Mouse (Mus musculus) forebrain, embryonic 14.5 days (tissue): ENCODE data around the gene Brd3. TPM values are rescaled to one million over a fixed set of nuclear protein-coding genes. Genes with fewer than 3 reads are reported as not detected.

Source experiments
- ATAC-seq: fragments of 200-750 bp; cut with Nextera tagmentation; 2 replicates; pipeline ENCODE4 v1.8.0; 2017; ENCODE audit warnings: mild to moderate bottlenecking, moderate library complexity
- DNase-seq: peaks from one replicate; pipeline ENCODE4 v3.0.0-alpha.2; 2015; ENCODE audit warnings: low spot score
- H3K27ac ChIP-seq: fragments of 300-500 bp; sonication (generic); 2 replicates; pipeline ENCODE4 v1.5.1; 2014; ENCODE audit warnings: low read depth, mild to moderate bottlenecking, control low read depth, low read length, moderate library complexity
- H3K27me3 ChIP-seq: fragments of 300-500 bp; sonication (generic); replicated peaks from 2 replicates; pipeline ENCODE4 v1.6.1; 2014; ENCODE audit warnings: low read length, control low read depth, mixed read lengths; ENCODE audit not compliant: control insufficient read depth, insufficient read depth
- H3K36me3 ChIP-seq: fragments of 300-500 bp; sonication (generic); 2 replicates; pipeline ENCODE4 v1.6.1; 2014; ENCODE audit warnings: low read length, control low read depth; ENCODE audit not compliant: control insufficient read depth, insufficient read depth
- H3K4me1 ChIP-seq: fragments of 300-500 bp; sonication (generic); 2 replicates; pipeline ENCODE4 v1.6.1; 2014; ENCODE audit warnings: antibody characterized with exemption, low read length, control low read depth; ENCODE audit not compliant: control insufficient read depth, insufficient read depth
- H3K4me2 ChIP-seq: fragments of 300-500 bp; sonication (generic); 2 replicates; pipeline ENCODE4 v1.6.1; 2014; ENCODE audit warnings: mild to moderate bottlenecking, control low read depth, low read length
- H3K4me3 ChIP-seq: fragments of 300-500 bp; sonication (generic); 2 replicates; pipeline ENCODE4 v1.5.1; 2014; ENCODE audit warnings: low read depth, low read length, control low read depth
- H3K9ac ChIP-seq: fragments of 300-500 bp; sonication (generic); 2 replicates; pipeline ENCODE4 v1.6.1; 2014; ENCODE audit warnings: mild to moderate bottlenecking, low read length, control low read depth, moderate library complexity
- H3K9me3 ChIP-seq: fragments of 300-500 bp; sonication (generic); replicated peaks from 2 replicates; pipeline ENCODE4 v1.6.1; 2016; ENCODE audit warnings: low read length, control low read depth, mixed read lengths; ENCODE audit not compliant: control insufficient read depth
- WGBS: fragments of 180-500 bp; shearing (Covaris S2); extraction: QIAGEN DNeasy Blood & Tissue Kit; methylation state at CpG from one replicate; pipeline ENCODE4 v1.1.7; 2014; 5-methylcytosine and 5-hydroxymethylcytosine counted together
- polyA plus RNA-seq: library from polyadenylated mRNA; unstranded; fragments of >200 nt; fragmentation: Nextera tagmentation; extraction: Ambion mirVana; gene quantifications from 2 replicates; pipeline ENCODE4 v1.2.1, GENCODE M21; 2014

Gene Brd3
- polyA plus RNA-seq, 1 experiment from 2014 or later, result 155 TPM

- Histone ChIP-seq H3K9me3 (no peaks in the 10 kb centered on the region), H3K4me3 (no peak overlapping the region), H3K4me2 (no peak overlapping the region), H3K9ac (no peak overlapping the region), H3K4me1 (peaks cover 38% of the 10 kb centered on the region), H3K36me3 (no peaks in the 10 kb centered on the region), H3K27ac (no peak overlapping the region), H3K27me3 (no peaks in the 10 kb centered on the region)
- ATAC-seq, result no peak
- 74% methylated on average over 5 of the region's 5 CpGs for WGBS
- no peak for DNase-seq
Observed at GRCm38 (mm10) chr2:27417648-27418153, 89.8 kb downstream of the Brd3 start.

- Histone ChIP-seq H3K27me3 (no peaks in the 10 kb centered on the region), H3K4me2 (no peak overlapping the region), H3K36me3 (no peaks in the 10 kb centered on the region), H3K4me3 (no peak overlapping the region), H3K4me1 (peaks cover 45% of the 10 kb centered on the region), H3K9me3 (no peaks in the 10 kb centered on the region), H3K9ac (no peak overlapping the region), H3K27ac (no peak overlapping the region)
- DNase-seq (no peak), ATAC-seq (no peak)
- WGBS, result 66% methylated on average over 3 of the region's 3 CpGs
Observed at GRCm38 (mm10) chr2:27416425-27416824, 91.0 kb downstream of the Brd3 start.

- H3K4me2 ChIP-seq, result no peak overlapping the region
- H3K4me1 ChIP-seq, result peaks cover 48% of the 10 kb centered on the region
- no peak for ATAC-seq
- no peak for DNase-seq
- no peaks in the 10 kb centered on the region for H3K27me3 ChIP-seq
- H3K4me3 ChIP-seq, result no peak overlapping the region
- H3K9ac ChIP-seq, result no peak overlapping the region
- H3K9me3 ChIP-seq, result no peaks in the 10 kb centered on the region
- no peaks in the 10 kb centered on the region for H3K36me3 ChIP-seq
- WGBS, result 58% methylated on average over 11 of the region's 11 CpGs
- H3K27ac ChIP-seq, result no peak overlapping the region
Observed at GRCm38 (mm10) chr2:27415060-27415783, 92.2 kb downstream of the Brd3 start.

- Histone ChIP-seq H3K27ac (peak overlapping the region; percentile 70), H3K9ac (peak overlapping the region; percentile 43), H3K4me1 (peaks cover 50% of the 10 kb centered on the region), H3K27me3 (no peaks in the 10 kb centered on the region), H3K36me3 (no peaks in the 10 kb centered on the region), H3K9me3 (no peaks in the 10 kb centered on the region), H3K4me3 (no peak overlapping the region), H3K4me2 (peak overlapping the region; percentile 21)
- DNase-seq (peak; percentile 71), ATAC-seq (peak; percentile 83)
- 5% methylated on average over 16 of the region's 16 CpGs for WGBS
Observed at GRCm38 (mm10) chr2:27413936-27414657, 93.4 kb downstream of the Brd3 start.

- H3K4me2 ChIP-seq, result peak overlapping the region; percentile 21; the same call in 1 of the 2 replicates
- no peak overlapping the region for H3K4me3 ChIP-seq
- H3K9ac ChIP-seq, result no peak overlapping the region; the same call in 1 of the 2 replicates
- ATAC-seq (peak; percentile 7; the same call in 1 of the 2 replicates), DNase-seq (no peak)
- peak overlapping the region; percentile 70 for H3K27ac ChIP-seq
- WGBS, result 0% methylated on average over 2 of the region's 2 CpGs
- peaks cover 48% of the 10 kb centered on the region for H3K4me1 ChIP-seq
- H3K27me3 ChIP-seq, result no peaks in the 10 kb centered on the region
- H3K36me3 ChIP-seq, result no peaks in the 10 kb centered on the region
- no peaks in the 10 kb centered on the region for H3K9me3 ChIP-seq
Observed at GRCm38 (mm10) chr2:27413582-27413935, 93.9 kb downstream of the Brd3 start.

GRCm38 (mm10) chr2:27412245-27412800, 95.1 kb downstream of the Brd3 start:
- Histone ChIP-seq H3K4me2 (no peak overlapping the region; the same call in 1 of the 2 replicates), H3K27me3 (no peaks in the 10 kb centered on the region), H3K9ac (peak overlapping the region; percentile 29; the same call in 1 of the 2 replicates), H3K36me3 (no peaks in the 10 kb centered on the region), H3K4me1 (peaks cover 43% of the 10 kb centered on the region), H3K27ac (peak overlapping the region; percentile 80), H3K4me3 (no peak overlapping the region), H3K9me3 (no peaks in the 10 kb centered on the region)
- DNase-seq, result no peak
- WGBS, result 10% methylated on average over 7 of the region's 7 CpGs
- ATAC-seq, result 0 out of 2 replicates have a peak, but pooled peaks have one; percentile 4

- peaks cover 43% of the 10 kb centered on the region for H3K4me1 ChIP-seq
- ATAC-seq (peak; percentile 31), DNase-seq (peak; percentile 61)
- peak overlapping the region; percentile 80; the same call in 1 of the 2 replicates for H3K27ac ChIP-seq
- WGBS, result 33% methylated on average over 8 of the region's 8 CpGs
- no peaks in the 10 kb centered on the region for H3K36me3 ChIP-seq
- H3K9ac ChIP-seq, result no peak overlapping the region
- H3K4me3 ChIP-seq, result no peak overlapping the region
- H3K9me3 ChIP-seq, result no peaks in the 10 kb centered on the region
- H3K27me3 ChIP-seq, result no peaks in the 10 kb centered on the region
- H3K4me2 ChIP-seq, result no peak overlapping the region; the same call in 1 of the 2 replicates
Observed at GRCm38 (mm10) chr2:27411688-27412174, 95.7 kb downstream of the Brd3 start.

- H3K4me1 ChIP-seq, result peaks cover 42% of the 10 kb centered on the region
- H3K27ac ChIP-seq, result no peak overlapping the region
- ATAC-seq (no peak), DNase-seq (no peak)
- no peaks in the 10 kb centered on the region for H3K9me3 ChIP-seq
- H3K36me3 ChIP-seq, result no peaks in the 10 kb centered on the region
- no peak overlapping the region for H3K4me3 ChIP-seq
- no peaks in the 10 kb centered on the region for H3K27me3 ChIP-seq
- H3K9ac ChIP-seq, result no peak overlapping the region
- no peak overlapping the region for H3K4me2 ChIP-seq
- 95% methylated on average over 6 of the region's 6 CpGs for WGBS
Observed at GRCm38 (mm10) chr2:27410518-27411140, 96.8 kb downstream of the Brd3 start.
